In the genomic region with DNA sequence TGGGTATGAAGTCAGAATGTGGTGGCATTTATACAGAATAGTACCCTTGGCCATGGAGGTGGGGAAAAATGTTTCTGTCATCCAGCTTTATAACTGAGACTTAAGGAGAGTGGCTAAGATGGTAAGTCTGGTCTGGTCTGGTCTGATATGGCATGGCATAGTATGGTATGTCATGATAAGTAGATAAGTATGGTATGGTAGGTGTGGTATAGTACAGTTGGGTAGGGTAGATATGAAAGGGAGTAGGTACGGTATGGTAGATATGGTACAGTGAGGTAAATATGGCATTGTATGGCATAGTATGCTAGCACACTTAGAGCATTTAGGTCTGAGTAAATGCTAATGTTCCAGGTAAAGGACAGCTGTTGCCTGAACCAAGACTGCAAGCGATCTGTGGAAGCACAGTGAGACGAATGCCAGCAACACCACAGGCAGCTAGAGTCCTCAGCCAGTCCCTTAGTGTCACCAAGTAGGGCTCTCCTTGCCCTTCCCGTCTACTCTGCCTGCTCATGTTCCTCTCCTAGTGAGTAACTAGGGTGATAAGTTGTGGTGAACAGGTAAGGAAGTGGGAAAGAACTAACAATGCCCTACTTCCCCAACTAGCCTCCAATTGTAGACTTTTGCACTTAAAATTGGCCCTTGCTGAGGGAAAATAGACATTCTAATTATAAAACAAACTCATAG, we compare ENCODE assay signal across 11 mouse cellular contexts.
DNase-seq lines count a peak whose midpoint lies in the region; ATAC-seq lines count a peak whose summit lies in the region.
"Had no signal": no experiment of that assay in that cellular context is flagged by ENCODE, and none has a peak within 500 bp of the region (broad histone marks: within the 10 kb centered on the region; RNA-seq: fewer than 3 reads in every experiment).

No protein-coding gene starts in this region.

- WGBS in kidney, embryonic 16.5 days = 88% methylated on average over 4 of the region's 4 CpGs

- H3K27me3 ChIP-seq in kidney, embryonic 16.5 days (ENCODE audit: insufficient read depth, low read length) = no peaks in the 10 kb centered on the region
- H3K27me3 ChIP-seq: neural tube, embryonic 13.5 days had no signal

- H3K36me3 ChIP-seq in kidney, embryonic 16.5 days (ENCODE audit: insufficient read depth, low read length) = no peaks in the 10 kb centered on the region
- H3K36me3 ChIP-seq: forebrain, embryonic 10.5 days; neural tube, embryonic 13.5 days had no signal

- H3K9ac ChIP-seq in kidney, embryonic 16.5 days (replicated peaks; ENCODE audit: low read length) = no peak overlapping the region
- H3K9ac ChIP-seq: neural tube, embryonic 13.5 days had no signal

- no peaks in the 10 kb centered on the region for H3K9me3 ChIP-seq in kidney, embryonic 16.5 days (ENCODE audit: low read length)
- H3K9me3 ChIP-seq: forebrain, embryonic 10.5 days; neural tube, embryonic 13.5 days had no signal

- no peak overlapping the region for H3K27ac ChIP-seq in kidney, embryonic 16.5 days (ENCODE audit: low read length)
- H3K27ac ChIP-seq: forebrain, embryonic 10.5 days; neural tube, embryonic 13.5 days had no signal

- H3K4me1 ChIP-seq in kidney, embryonic 16.5 days (ENCODE audit: insufficient read depth, low read length) = no peaks in the 10 kb centered on the region
- H3K4me1 ChIP-seq: forebrain, embryonic 10.5 days; neural tube, embryonic 13.5 days had no signal

- peak; percentile 65; the same call in 1 of the 2 replicates for ATAC-seq in kidney, embryonic 16.5 days (ENCODE audit: low FRiP score, low TSS enrichment)
- ATAC-seq in erythroid progenitor cell, adult 5-6 weeks (replicated peaks; ENCODE audit: low FRiP score, poor library complexity, severe bottlenecking) = peak; percentile 85
- ATAC-seq in megakaryocyte, adult 5-6 weeks (ENCODE audit: poor library complexity, severe bottlenecking) = peak; percentile 54
- ATAC-seq: hindbrain, embryonic 16.5 days; midbrain, embryonic 16.5 days had no signal

- DNase-seq in kidney, adult 18-20 months = no peak
- DNase-seq in c-Kit-negative CD71-positive TER-119-positive erythroid progenitor cells, embryonic 14.5 days (ENCODE audit: low read depth, low spot score) = peak; percentile 36
- no peak for DNase-seq in urinary bladder, adult 2 months (ENCODE audit: low spot score)
- no peak for DNase-seq in embryo, embryonic 10.5 days (ENCODE audit: low spot score)

- H3K4me2 ChIP-seq in kidney, embryonic 16.5 days (replicated peaks; ENCODE audit: low read depth, low read length) = no peak overlapping the region
- H3K4me2 ChIP-seq: neural tube, embryonic 13.5 days had no signal

- no peak overlapping the region for H3K4me3 ChIP-seq in kidney, embryonic 16.5 days (ENCODE audit: low read length)
- H3K4me3 ChIP-seq: forebrain, embryonic 10.5 days; neural tube, embryonic 13.5 days had no signal
